Mouse (Mus musculus) megakaryocyte, embryonic 14.5 days (primary cell): ENCODE data around the gene Kcnip2.

Experiments used
- FLI1 ChIP-seq: IDR thresholded peaks from 2 replicates; pipeline ENCODE4 v1.6.1; 2012; ENCODE audit warnings: low read length, inconsistent platforms, mixed read lengths
- GATA1 ChIP-seq: IDR thresholded peaks from 3 replicates; pipeline ENCODE4 v1.6.1; 2012; ENCODE audit warnings: mixed read lengths, low read length, inconsistent platforms, borderline replicate concordance

DNA sequence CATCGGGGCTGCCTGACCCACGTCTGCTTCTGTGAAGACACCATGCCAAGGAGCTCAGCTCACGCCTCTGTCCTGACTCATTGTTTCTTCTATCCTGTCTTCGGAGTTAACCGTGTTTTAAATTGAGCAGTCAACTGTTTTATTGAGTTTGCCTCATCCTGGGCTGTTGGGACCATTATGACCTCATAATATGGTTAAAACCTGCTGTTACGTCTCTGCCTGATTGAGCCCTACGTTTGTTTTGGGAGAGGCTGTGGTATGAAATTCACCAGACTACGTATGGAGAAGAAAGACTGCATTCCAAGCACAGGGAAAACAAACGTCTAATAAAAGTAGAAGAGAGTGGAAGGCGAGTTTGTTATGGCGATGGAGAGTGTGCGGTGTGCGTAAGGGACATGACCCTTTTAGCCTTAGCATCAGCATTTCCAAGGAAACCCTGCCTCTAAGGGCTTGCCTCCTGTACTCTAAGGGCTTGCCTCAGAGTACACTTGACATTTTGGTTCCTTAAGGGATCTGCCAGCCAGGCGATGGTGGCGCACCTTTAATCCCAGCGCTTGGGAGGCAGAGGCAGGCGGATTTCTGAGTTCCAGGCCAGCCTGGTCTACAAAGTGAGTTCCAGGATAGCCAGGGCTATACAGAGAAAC is 31.8 kb downstream of the Kcnip2 start:
- no peak for TF ChIP-seq GATA1
- no peak for TF ChIP-seq FLI1
